Mouse (Mus musculus) liver, adult 2 months (tissue): ENCODE measurements around the gene Auts2. TPM values are rescaled to one million over a fixed set of nuclear protein-coding genes. Genes with fewer than 3 reads are reported as not detected.
A peak's percentile ranks its signal among the peaks of the same experiment; 100 is the strongest.

ENCODE experiments used
- DNase-seq: peaks from one replicate; pipeline ENCODE4 v3.0.0-alpha.2; 2011; ENCODE audit warnings: low read depth, low spot score; ENCODE audit errors: extremely low read depth
- H3K27ac ChIP-seq: fragments of 200-500 bp; replicated peaks from 2 replicates; pipeline ENCODE4 v1.5.1; 2012; ENCODE audit warnings: low read depth, mild to moderate bottlenecking, control low read depth, inconsistent platforms, low read length; ENCODE audit not compliant: insufficient read depth
- H3K27me3 ChIP-seq: fragments of 200-500 bp; 2 replicates; pipeline ENCODE4 v1.6.1; 2012; ENCODE audit warnings: mild to moderate bottlenecking, moderate library complexity, low read length, inconsistent platforms; ENCODE audit not compliant: control insufficient read depth, insufficient read depth
- H3K36me3 ChIP-seq: fragments of 200-500 bp; 2 replicates; pipeline ENCODE4 v1.6.1; 2012; ENCODE audit warnings: low read length, inconsistent platforms; ENCODE audit not compliant: control insufficient read depth, insufficient read depth
- H3K4me1 ChIP-seq: fragments of 200-500 bp; 2 replicates; pipeline ENCODE4 v1.6.1; 2011; ENCODE audit warnings: low read length; ENCODE audit not compliant: control insufficient read depth, insufficient read depth
- H3K4me3 ChIP-seq: fragments of 200-500 bp; 2 replicates; pipeline ENCODE4 v1.5.1; 2011; ENCODE audit warnings: low read depth, mild to moderate bottlenecking, control low read depth, low read length, moderate library complexity; ENCODE audit not compliant: insufficient read depth
- H3K79me2 ChIP-seq: fragments of 200-500 bp; 2 replicates; pipeline ENCODE4 v1.6.1; 2012; ENCODE audit warnings: inconsistent platforms, mild to moderate bottlenecking, low read length, moderate library complexity; ENCODE audit not compliant: control insufficient read depth, insufficient read depth
- H3K9ac ChIP-seq: fragments of 200-500 bp; 2 replicates; pipeline ENCODE4 v1.6.1; 2012; ENCODE audit warnings: low read depth, mild to moderate bottlenecking, control low read depth, inconsistent platforms, low read length
- CTCF ChIP-seq: fragments of 200-500 bp; IDR thresholded peaks from 2 replicates; pipeline ENCODE4 v1.5.1; 2011; ENCODE audit warnings: low read depth, low read length, control low read depth
- POLR2A ChIP-seq: fragments of 200-500 bp; IDR thresholded peaks from 2 replicates; pipeline ENCODE4 v1.6.1; 2011; ENCODE audit warnings: low read length, control low read depth; ENCODE audit not compliant: insufficient read depth; ENCODE audit errors: extremely low read depth
- WGBS: fragments of 180-500 bp; shearing (Covaris S2); methylation state at CpG from one replicate; pipeline ENCODE4 v1.1.7; 2018; 5-methylcytosine and 5-hydroxymethylcytosine counted together
- polyA plus RNA-seq: library from polyadenylated mRNA; depleted of rRNA; stranded (reverse); fragments of >200 nt; gene quantifications from 2 replicates; pipeline ENCODE4 v1.2.3, GENCODE M21; 2012
- total RNA-seq: library from RNA; depleted of rRNA; stranded (reverse); fragments of >200 nt; gene quantifications from 2 replicates; pipeline ENCODE4 v1.2.3, GENCODE M21; 2014

Gene Auts2
- total and polyA plus RNA-seq, 2 experiments = 0.37 to 0.51 TPM

DNA sequence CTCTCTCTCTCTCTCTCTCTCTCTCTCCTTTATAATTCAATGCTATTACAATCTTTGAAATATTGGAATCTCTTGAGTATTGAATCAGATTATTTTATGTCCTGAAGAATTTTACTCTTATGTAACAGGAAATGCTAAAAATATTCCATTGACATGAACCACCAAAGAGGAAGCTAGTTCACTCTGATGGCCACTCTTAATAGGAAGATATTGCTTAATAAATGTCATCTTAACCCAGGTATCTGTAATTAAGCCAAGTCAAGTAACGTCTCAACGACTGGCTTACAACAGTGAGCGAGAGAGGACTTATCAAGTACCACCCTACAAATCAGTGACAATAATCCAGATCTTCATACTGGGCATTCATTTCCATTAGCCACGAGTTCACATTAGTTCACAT lies 440.7 kb downstream of the Auts2 start:
- Histone ChIP-seq H3K79me2 (no peaks in the 10 kb centered on the region), H3K9ac (no peak overlapping the region), H3K27me3 (no peaks in the 10 kb centered on the region), H3K4me3 (no peak overlapping the region), H3K27ac (no peak overlapping the region), H3K4me1 (no peaks in the 10 kb centered on the region), H3K36me3 (no peaks in the 10 kb centered on the region)
- 90% methylated on average over 4 of the region's 4 CpGs for WGBS
- TF ChIP-seq CTCF (no peak), POLR2A (no peak)
- DNase-seq = no peak

DNA sequence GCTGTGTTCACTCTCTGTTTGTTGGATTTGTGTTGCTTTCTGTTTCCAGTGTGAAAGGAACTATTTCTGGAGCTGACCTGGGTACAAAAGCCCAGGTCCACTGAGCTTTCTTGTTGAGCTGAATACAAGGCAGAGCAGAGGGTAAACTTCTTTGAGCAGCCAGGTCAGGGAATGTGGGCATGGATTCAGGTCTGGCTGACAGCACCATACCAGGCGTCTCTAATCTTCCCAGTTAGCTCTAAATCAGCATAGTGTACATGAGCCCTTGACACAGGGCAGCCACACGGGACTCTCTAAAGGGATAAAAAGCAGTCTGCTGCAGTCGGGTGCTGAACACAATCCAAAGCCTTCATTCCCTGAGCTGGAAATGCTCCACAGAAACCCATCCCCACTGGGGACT lies 444.7 kb downstream of the Auts2 start:
- Histone ChIP-seq H3K79me2 (no peaks in the 10 kb centered on the region), H3K9ac (no peak overlapping the region), H3K36me3 (no peaks in the 10 kb centered on the region), H3K4me3 (no peak overlapping the region), H3K27ac (no peak overlapping the region), H3K27me3 (no peaks in the 10 kb centered on the region), H3K4me1 (no peaks in the 10 kb centered on the region)
- DNase-seq = no peak
- TF ChIP-seq POLR2A (no peak), CTCF (no peak)
- 30% methylated on average over 3 of the region's 3 CpGs for WGBS

DNA sequence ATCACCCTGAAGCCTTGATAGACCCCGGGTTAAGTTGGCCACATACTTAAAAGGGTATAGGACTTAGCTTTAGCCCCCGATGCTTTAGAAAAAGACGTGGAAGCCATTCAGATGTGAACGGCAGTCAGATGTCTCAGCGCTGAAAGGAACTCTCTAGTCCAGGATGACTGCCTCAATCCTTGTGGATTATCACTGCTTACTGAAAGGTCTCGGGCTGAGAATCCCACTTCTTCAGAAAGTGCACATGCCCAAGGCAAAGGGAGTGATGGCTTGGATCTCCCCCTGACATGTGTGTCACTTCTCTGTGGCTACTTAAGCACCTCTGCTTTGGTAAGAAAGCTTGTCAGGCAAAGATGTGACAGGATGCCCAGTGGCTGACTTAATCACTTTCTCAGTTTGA lies 450.4 kb downstream of the Auts2 start:
- Histone ChIP-seq H3K79me2 (no peaks in the 10 kb centered on the region), H3K4me3 (no peak overlapping the region), H3K9ac (no peak overlapping the region), H3K27me3 (no peaks in the 10 kb centered on the region), H3K27ac (no peak overlapping the region), H3K4me1 (no peaks in the 10 kb centered on the region; the same call in 1 of the 2 replicates), H3K36me3 (no peaks in the 10 kb centered on the region)
- TF ChIP-seq POLR2A (no peak), CTCF (no peak)
- no peak for DNase-seq
- 88% methylated on average over 6 of the region's 6 CpGs for WGBS

DNA sequence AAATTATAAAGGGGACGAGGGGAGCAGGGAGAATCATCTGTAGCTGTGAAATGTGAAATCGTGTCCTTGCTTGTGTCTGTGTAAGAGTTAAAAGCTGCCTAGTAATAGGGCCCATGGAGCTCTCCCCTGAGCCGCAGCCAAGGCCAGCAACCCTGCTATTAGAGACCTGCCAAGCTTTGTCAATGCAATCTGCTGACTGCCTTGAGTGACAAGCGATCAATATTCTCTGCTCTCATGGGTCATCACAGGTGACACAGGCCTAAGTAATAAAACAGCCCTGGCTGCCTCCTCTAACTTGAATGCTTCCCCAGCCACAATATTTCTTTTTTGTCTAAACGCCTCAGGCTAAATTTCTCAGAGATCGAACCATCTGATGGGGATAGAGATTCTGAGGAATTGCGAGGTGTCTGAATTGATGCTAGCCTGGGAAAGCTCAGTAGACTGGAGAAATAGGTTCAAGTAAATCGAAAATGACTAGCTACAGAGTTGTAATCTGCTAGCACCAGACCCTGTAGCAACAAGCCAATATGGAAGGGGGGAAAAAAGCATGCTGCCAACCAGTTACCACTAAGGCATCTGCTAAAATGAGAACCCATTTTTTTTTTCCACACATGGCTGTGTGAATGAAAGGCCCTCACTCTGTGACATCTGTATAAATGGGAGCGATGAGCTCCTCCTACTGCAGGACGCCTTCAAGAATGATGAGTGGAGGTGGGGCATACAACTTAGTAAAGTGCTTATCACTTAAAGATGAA lies 453.5 kb downstream of the Auts2 start:
- no peak for TF ChIP-seq POLR2A
- no peak for TF ChIP-seq CTCF
- Histone ChIP-seq H3K4me3 (no peak overlapping the region), H3K4me1 (no peaks in the 10 kb centered on the region; the same call in 1 of the 2 replicates), H3K79me2 (no peaks in the 10 kb centered on the region), H3K27me3 (no peaks in the 10 kb centered on the region), H3K9ac (no peak overlapping the region), H3K27ac (no peak overlapping the region), H3K36me3 (no peaks in the 10 kb centered on the region)
- 59% methylated on average over 10 of the region's 10 CpGs for WGBS
- peak; percentile 61 for DNase-seq

DNA sequence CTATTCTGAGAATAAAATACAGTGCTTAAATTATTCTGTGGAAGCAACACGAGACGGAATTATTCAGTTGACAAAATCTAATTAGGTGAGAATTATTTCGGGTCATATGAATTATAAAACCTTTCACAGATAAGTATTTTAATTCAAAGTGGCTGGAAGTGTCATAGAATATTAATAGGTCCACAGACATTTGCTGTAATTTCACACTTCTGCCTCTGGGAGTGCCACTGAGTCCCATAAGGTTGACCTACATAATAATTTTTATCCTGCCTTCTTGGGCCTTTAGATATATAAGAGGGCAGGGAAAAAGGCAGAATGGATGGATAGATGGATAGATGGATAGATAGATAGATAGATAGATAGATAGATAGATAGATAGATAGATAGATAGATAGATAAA lies 454.6 kb downstream of the Auts2 start:
- Histone ChIP-seq H3K4me1 (no peaks in the 10 kb centered on the region; the same call in 1 of the 2 replicates), H3K4me3 (no peak overlapping the region), H3K9ac (no peak overlapping the region), H3K79me2 (no peaks in the 10 kb centered on the region), H3K27ac (no peak overlapping the region), H3K27me3 (no peaks in the 10 kb centered on the region), H3K36me3 (no peaks in the 10 kb centered on the region)
- TF ChIP-seq CTCF = no peak
- no peak for TF ChIP-seq POLR2A
- 88% methylated on average over 3 of the region's 3 CpGs for WGBS
- no peak for DNase-seq

DNA sequence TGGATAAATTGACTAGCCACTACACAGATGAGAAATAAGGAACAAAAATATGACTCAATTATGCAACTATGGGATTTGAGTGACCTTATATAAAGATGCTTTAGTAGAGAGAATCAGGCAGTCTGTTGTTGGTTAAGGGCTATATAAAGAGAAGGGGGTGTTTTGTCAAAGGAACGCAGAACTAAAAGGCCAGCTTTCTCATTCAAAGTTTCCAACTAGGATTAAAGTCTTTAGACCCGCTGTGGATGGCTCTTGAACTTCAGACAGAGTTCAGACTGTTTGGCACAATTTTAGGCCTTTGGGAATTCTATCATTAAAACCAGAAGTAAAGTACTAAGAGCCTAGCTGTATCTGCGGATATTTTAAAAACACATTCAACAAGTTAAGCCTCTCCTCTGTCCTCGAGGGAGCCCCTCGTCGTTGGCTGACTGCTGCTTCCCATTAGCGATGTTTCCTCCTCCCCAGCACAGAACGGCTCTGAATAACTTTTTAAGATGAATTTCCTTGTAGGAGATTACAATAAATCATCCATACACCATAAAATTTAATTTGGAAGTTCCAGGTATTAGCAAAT lies 459.3 kb downstream of the Auts2 start:
- no peaks in the 10 kb centered on the region for H3K79me2 ChIP-seq

More for the DNA sequence above, 459.3 kb downstream of the Auts2 start:
- Histone ChIP-seq H3K4me1 (no peaks in the 10 kb centered on the region), H3K4me3 (no peak overlapping the region), H3K9ac (no peak overlapping the region), H3K27me3 (no peaks in the 10 kb centered on the region), H3K36me3 (no peaks in the 10 kb centered on the region), H3K27ac (no peak overlapping the region)
- WGBS = 86% methylated on average over 8 of the region's 8 CpGs
- DNase-seq = no peak
- TF ChIP-seq CTCF (no peak), POLR2A (no peak)
